Mouse (Mus musculus): ENCODE results near the gene Hp. TPM values are rescaled to one million over a fixed set of nuclear protein-coding genes. Genes with fewer than 3 reads are reported as not detected.
A peak's percentile ranks its signal among the peaks of the same experiment; 100 is the strongest.

The Hp gene
- 0.93 and 1.2 TPM in 2 replicates for polyA plus RNA-seq (2016; fragmentation: Nextera tagmentation; extraction: Ambion mirVana)

DNA sequence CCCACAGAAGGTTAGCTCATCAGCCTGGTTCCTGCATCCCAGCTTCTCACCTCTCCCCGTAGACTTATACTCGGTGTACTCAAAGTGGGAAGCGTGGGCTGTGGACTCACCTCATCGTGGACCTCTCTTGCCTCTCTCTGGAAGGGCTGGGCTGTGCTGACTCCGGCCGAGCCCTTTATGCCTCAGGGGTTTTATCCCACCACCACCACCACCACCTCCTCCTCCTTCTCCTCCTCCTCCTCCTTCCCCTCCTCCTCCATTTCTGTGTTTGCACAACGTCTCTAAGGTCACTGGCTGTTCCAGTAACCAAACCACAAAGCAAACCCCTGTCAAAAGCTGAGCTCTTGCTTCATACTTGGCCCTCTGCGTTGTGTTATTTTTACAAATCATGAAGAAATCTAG is at the start of gene Hp:
Gene Hp, minus strand, starts transcription at position 273 of the 402 bp plus-strand sequence.
- Histone ChIP-seq H3K4me1 (replicated peaks) (no peaks in the 10 kb centered on the region), H3K9me3 (no peaks in the 10 kb centered on the region), H3K36me3 (0 out of 2 replicates have a peak, but pooled peaks cover 5% of the 10 kb centered on the region), H3K4me3 (no peak within 1 kb of the TSS), H3K27me3 (ENCODE audit: insufficient read depth, poor library complexity, severe bottlenecking) (no peaks in the 10 kb centered on the region), H3K27ac (no peak within 1 kb of the TSS)
- no peak for DNase-seq (ENCODE audit: low spot score)
- 78% methylated on average over 8 of the region's 8 CpGs for WGBS

DNA sequence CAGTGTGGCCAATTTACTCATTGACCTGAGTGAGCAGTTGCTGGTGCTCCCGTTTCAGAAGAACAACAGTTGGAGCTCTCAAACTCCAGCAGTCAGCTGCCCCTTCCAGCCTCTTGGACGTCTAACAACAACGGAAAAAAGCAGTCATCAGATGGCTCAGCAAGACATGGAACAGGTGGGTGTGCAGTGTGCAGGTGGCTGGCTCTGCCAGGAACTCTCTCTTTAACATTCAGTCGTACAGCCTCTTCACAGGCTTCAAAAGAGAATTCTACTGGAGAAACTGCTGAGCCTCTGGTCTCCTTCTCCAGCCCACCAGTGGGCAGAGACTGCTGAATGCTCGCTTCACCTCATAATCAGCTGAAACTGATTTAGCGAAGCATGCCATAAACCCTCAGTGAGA is 49.7 kb upstream of the Hp start:
- 80% methylated on average over 6 of the region's 6 CpGs for WGBS
- no peaks in the 10 kb centered on the region for H3K4me1 ChIP-seq (replicated peaks)
- no peaks in the 10 kb centered on the region for H3K36me3 ChIP-seq
- H3K4me3 ChIP-seq: no peak overlapping the region
- no peaks in the 10 kb centered on the region for H3K9me3 ChIP-seq
- H3K27ac ChIP-seq: no peak overlapping the region
- H3K27me3 ChIP-seq (ENCODE audit: insufficient read depth, poor library complexity, severe bottlenecking): no peaks in the 10 kb centered on the region
- no peak for DNase-seq (ENCODE audit: low spot score)

DNA sequence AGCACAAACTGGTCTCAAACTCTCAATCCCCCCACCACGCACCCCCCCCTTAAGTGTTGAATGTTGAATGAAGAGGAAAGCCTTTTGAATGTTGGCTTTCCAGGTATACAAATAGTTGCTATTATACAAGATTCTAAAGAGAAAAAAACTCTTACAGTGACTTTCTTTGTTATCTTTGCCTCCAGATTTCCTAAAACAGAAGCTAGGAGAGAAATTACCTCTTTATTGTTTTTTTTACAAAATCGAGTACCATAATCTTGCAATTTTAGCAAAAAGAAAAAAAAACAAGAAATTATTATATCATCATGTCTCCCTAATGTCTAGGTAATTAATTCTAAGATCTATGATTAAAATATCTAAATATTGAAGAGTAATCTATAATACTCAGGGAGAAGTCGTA is 36.6 kb upstream of the Hp start:
- 86% methylated on average over 3 of the region's 3 CpGs for WGBS
- H3K4me1 ChIP-seq (replicated peaks): no peaks in the 10 kb centered on the region

DNA sequence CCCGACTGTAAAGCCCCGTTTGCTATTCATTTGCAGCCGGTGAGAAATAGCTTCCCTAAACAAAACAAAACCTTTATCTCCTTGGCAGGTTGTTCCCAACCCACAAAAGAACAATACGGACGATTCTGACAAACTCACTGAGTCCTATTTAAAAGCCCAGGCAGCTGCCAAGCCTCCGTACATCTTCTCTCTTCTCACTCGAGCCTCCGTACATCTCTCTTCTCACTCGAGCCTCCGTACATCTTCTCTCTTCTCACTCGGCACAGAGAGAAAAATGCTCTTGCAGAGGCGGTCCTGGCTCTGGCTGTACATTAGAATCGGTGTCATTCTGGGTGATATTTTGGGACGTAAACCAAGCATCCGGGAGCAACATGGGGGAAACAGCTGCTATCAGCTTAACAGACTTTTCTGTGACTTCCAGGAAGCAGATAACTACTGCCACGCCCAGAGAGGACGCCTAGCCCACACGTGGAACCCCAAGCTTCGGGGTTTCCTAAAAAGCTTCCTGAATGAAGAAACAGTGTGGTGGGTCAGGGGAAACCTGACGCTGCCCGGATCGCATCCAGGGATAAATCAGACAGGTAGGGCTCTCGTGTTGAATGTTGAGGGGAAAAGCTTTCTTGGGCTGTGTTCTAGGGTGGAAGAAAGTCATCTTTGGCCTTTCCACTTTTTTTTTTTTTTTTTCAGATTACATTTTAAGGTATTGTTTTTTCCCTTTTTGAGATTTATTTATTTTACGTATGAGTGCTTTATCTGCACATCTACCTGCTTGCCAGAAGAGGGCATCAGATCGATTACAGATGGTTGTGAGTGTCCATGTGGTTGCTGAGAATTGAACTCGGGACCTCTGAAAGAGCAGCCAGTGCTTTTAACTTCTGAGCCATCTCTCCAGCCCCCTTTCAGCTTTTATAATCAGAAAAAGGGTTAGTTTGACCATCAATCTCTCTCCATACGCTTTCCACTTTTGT is 35.6 kb upstream of the Hp start, which contains the start of gene Pkd1l3:
Gene Pkd1l3, plus strand, starts transcription at position 275 of the 968 bp plus-strand sequence.
- Histone ChIP-seq H3K4me1 (replicated peaks) (peaks cover 2% of the 10 kb centered on the region; the same call in 1 of the 2 replicates), H3K27me3 (ENCODE audit: insufficient read depth, poor library complexity, severe bottlenecking) (no peaks in the 10 kb centered on the region), H3K36me3 (no peaks in the 10 kb centered on the region), H3K4me3 (no peak within 1 kb of the TSS), H3K27ac (no peak within 1 kb of the TSS), H3K9me3 (peaks cover under 1% of the 10 kb centered on the region; the same call in 1 of the 2 replicates)
- 62% methylated on average over 27 of the region's 27 CpGs for WGBS
- no peak for DNase-seq (ENCODE audit: low spot score)

More for the DNA sequence above, 36.6 kb upstream of the Hp start:
- no peak for DNase-seq (ENCODE audit: low spot score)
- Histone ChIP-seq H3K4me3 (no peak overlapping the region), H3K27ac (no peak overlapping the region), H3K9me3 (peaks cover 4% of the 10 kb centered on the region; the same call in 1 of the 2 replicates), H3K27me3 (ENCODE audit: insufficient read depth, poor library complexity, severe bottlenecking) (no peaks in the 10 kb centered on the region), H3K36me3 (no peaks in the 10 kb centered on the region)

DNA sequence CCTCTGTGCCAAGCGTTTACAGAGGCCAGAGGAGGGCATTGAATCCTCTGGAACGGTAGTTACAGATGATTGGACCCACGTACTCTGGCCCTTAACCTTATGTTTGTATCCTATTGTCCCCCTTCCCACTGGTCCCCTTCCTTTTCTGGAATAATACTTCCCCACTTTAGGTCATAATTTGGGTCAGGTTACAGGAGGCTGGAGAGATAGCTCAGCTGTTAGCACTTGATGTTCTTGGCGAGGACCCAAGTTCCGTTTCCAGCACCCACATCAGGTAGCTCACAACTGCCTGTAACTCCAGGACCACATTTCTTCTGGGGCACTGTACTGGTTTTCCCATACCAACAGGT is 30.2 kb upstream of the Hp start:
- H3K4me1 ChIP-seq (replicated peaks): peaks cover 19% of the 10 kb centered on the region
- WGBS: 29% methylated on average over 5 of the region's 5 CpGs
- no peak for DNase-seq (ENCODE audit: low spot score)

DNA sequence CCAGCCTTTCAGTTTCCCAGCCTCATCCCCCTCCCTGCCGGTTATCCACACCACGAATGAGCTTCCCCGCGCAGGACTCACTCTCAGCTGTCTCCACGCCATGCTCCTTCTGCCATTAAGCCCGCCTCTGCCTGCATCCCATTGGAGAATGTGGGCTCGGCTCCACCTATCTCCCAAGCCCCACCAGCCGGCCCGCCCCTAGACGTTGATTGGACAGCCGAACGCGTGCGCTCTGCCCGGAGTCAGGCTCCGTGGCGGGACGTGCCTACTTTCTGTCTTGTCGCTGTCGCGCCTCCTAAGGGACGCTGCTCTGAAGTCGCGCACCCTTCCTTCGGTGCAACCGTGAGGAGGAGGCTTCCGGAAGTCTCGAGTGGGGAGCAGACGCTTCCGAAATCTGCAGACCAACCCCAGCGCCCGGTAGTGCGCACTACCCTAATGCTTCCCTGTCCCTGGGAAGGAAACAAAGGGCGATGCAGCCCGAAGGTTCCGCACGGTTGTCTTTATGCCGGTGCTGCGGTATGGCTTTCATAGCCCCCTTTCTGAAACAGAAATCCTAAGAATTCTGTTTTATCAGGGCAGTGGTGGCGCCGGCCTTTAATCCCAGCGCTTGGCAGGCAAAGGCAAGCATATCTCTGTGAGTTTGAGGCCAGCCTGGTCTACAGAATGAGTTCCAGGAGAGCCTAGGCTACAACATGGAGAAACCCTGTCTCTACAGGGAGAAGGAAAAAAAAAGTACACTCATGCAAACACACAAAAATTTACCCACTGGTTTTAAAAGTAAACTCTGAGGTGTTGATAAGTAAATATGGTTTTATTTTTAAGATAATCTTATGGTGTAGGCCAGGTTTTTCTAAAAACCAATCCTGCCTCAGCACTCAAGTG is 29.5 kb upstream of the Hp start, which contains the start of gene Dhodh:
Gene Dhodh, minus strand, starts transcription at position 403 of the 882 bp plus-strand sequence.
- H3K4me3 ChIP-seq: peak within 1 kb of the TSS; percentile 69
- H3K36me3 ChIP-seq: peaks cover 26% of the 10 kb centered on the region
- H3K27ac ChIP-seq: peak within 1 kb of the TSS; percentile 91
- H3K4me1 ChIP-seq (replicated peaks): peaks cover 19% of the 10 kb centered on the region
- WGBS: under 1% methylated on average over 42 of the region's 42 CpGs
- DNase-seq (ENCODE audit: low spot score): peak; percentile 97
- H3K27me3 ChIP-seq (ENCODE audit: insufficient read depth, poor library complexity, severe bottlenecking): no peaks in the 10 kb centered on the region
- no peaks in the 10 kb centered on the region for H3K9me3 ChIP-seq

More for the DNA sequence above, 30.2 kb upstream of the Hp start:
- H3K27ac ChIP-seq: peak overlapping the region; percentile 91
- no peaks in the 10 kb centered on the region for H3K27me3 ChIP-seq (ENCODE audit: insufficient read depth, poor library complexity, severe bottlenecking)
- H3K4me3 ChIP-seq: peak overlapping the region; percentile 69
- H3K9me3 ChIP-seq: no peaks in the 10 kb centered on the region
- peaks cover 20% of the 10 kb centered on the region for H3K36me3 ChIP-seq

DNA sequence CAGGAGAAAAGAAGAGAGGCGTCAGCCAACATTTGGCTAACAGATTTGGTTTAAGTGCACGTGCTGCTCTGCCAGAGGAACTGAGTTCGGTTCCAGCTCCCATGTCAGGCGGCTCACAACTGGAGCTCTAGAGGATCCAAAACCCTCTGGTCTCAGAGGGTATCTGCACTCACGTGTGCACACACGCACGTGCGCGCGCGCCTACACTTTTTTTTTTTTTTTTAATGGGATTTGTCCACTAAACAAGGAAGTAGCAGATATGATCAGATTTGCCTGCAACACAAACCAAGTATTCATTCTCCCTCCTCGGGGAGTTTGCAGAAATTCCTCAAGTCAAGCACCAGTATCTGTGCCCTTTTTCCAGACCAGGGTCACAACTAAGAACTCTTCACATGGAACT is 28.7 kb upstream of the Hp start:
- Histone ChIP-seq H3K27me3 (ENCODE audit: insufficient read depth, poor library complexity, severe bottlenecking) (no peaks in the 10 kb centered on the region), H3K9me3 (no peaks in the 10 kb centered on the region), H3K36me3 (peaks cover 34% of the 10 kb centered on the region), H3K4me1 (replicated peaks) (peaks cover 19% of the 10 kb centered on the region), H3K27ac (peak overlapping the region; percentile 91), H3K4me3 (peak overlapping the region; percentile 69)
- WGBS: 13% methylated on average over 12 of the region's 12 CpGs
- no peak for DNase-seq (ENCODE audit: low spot score)

DNA sequence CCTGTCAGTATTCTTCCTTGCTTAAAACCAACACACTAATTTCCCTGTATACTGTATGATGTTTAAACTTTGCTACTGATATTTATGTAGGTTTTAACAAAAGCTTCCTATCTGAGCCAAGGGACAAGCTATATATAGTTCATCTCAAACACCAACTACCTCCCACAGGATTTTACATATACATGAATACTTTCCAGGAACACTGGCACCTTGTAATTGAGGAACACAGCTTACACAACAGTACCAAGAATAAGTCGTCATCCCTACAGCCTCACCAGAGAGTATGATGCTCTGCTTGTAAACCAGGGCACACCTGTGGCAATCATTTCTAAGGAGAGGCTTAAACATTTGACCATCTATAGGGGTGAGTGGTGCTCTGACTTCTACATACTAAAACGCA is 27.8 kb upstream of the Hp start:
- WGBS: 86% methylated on average over 2 of the region's 2 CpGs
- no peak overlapping the region for H3K4me3 ChIP-seq

DNA sequence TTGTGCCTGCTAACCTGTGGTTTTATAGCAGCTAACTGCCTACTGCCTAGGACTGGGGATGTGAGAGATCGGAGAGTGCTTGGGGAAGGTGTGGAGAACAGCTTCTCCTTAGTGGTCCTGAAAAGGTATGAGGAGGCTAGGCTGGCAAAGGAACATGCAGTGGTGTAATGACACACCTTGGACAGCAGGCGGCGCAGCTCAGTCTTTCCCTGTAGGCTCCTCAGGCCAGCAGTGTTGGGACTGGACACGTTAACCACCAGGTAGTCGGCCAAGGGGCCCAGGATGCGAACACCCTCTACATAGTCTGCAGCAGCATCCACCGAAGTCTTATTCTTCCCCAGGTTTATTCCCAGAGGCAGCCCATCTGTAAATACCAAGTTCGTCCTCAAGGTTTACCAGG is 16.9 kb upstream of the Hp start:
- Histone ChIP-seq H3K27ac (no peak overlapping the region), H3K27me3 (ENCODE audit: insufficient read depth, poor library complexity, severe bottlenecking) (no peaks in the 10 kb centered on the region), H3K36me3 (peaks cover 72% of the 10 kb centered on the region), H3K9me3 (no peaks in the 10 kb centered on the region), H3K4me3 (no peak overlapping the region), H3K4me1 (replicated peaks) (no peaks in the 10 kb centered on the region)
- WGBS: 55% methylated on average over 8 of the region's 8 CpGs
- DNase-seq (ENCODE audit: low spot score): peak; percentile 61

More for the DNA sequence above, 27.8 kb upstream of the Hp start:
- no peak for DNase-seq (ENCODE audit: low spot score)
- Histone ChIP-seq H3K4me1 (replicated peaks) (peaks cover 19% of the 10 kb centered on the region), H3K27me3 (ENCODE audit: insufficient read depth, poor library complexity, severe bottlenecking) (no peaks in the 10 kb centered on the region), H3K27ac (no peak overlapping the region), H3K36me3 (peaks cover 44% of the 10 kb centered on the region), H3K9me3 (no peaks in the 10 kb centered on the region)

DNA sequence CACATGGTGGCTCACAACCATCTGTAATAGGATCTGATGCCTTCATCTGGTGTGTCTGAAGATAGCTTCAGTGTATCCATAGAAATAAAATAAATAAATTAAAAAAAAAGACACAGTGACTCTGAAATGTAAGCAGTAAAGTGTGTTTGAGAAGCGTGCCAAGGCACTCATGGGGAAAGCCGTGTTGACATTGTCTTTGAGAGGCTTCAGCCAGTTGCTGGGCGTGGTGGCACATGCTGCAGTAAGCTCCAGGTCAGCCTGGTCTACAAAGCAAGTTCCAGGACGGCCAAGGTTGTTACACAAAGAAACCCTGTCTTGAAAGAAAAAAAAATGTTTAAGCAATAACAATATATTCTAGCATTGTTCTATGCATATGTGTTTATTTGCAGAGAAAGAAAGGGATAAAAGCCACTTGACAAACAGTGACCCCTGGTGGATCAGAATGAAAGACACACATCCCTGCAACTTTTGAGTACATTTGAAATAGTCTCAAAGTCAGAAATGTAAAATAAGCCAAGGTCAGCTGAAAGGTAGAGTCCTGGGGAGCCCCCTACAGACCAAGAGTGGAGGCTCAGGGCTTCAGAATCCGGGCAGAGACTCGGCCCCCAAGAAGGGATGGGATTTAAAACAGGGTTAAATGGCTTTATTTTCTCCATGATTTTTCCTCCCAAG is 14.3 kb upstream of the Hp start:
- WGBS: 82% methylated on average over 6 of the region's 6 CpGs
- no peaks in the 10 kb centered on the region for H3K4me1 ChIP-seq (replicated peaks)
- H3K9me3 ChIP-seq: no peaks in the 10 kb centered on the region
- no peak overlapping the region for H3K4me3 ChIP-seq
- no peak for DNase-seq (ENCODE audit: low spot score)
- peaks cover 51% of the 10 kb centered on the region for H3K36me3 ChIP-seq
- no peaks in the 10 kb centered on the region for H3K27me3 ChIP-seq (ENCODE audit: insufficient read depth, poor library complexity, severe bottlenecking)
- no peak overlapping the region for H3K27ac ChIP-seq

DNA sequence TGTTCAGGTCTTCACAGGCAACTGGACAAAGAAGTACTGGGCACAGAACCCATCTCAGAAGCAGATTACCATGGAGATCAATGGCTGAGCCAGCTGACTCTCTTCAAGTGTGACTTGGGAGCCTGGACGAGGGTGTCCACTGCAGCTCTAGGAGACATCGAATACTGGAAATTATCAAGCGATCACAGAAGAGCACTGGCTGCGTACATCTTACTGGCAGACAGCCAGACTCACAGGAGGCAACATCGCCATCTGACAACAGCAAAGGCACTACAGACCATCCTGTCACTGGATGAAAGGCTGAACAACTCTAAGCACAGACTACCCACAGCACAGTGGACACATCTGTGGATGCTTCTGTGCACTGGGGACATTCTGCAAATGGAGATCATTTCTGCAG is 13.2 kb upstream of the Hp start:
- no peak for DNase-seq (ENCODE audit: low spot score)
- Histone ChIP-seq H3K9me3 (no peaks in the 10 kb centered on the region), H3K27me3 (ENCODE audit: insufficient read depth, poor library complexity, severe bottlenecking) (no peaks in the 10 kb centered on the region), H3K27ac (no peak overlapping the region), H3K4me3 (no peak overlapping the region), H3K4me1 (replicated peaks) (no peaks in the 10 kb centered on the region), H3K36me3 (peaks cover 51% of the 10 kb centered on the region)
- WGBS: 95% methylated on average over 5 of the region's 5 CpGs

DNA sequence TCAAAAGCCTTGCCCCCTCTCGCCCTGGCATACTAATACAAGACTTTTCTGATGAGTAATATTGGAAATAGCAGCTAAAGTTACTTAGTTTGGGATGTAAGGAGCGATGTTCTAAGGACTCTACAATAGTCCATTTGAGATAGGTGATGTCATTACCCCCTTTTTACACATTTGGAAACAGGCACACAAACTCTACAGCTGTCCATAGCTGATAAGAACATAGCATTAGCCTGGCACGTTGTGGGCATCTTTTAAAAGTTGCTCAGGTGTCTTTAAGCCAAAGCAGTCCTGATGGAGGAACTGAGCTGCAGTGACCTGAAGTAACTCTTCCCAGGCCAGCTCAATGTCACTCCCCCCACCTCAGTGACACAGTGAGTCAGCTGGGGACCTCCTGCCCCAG is 12.4 kb upstream of the Hp start:
- Histone ChIP-seq H3K27me3 (ENCODE audit: insufficient read depth, poor library complexity, severe bottlenecking) (no peaks in the 10 kb centered on the region), H3K27ac (no peak overlapping the region), H3K4me3 (no peak overlapping the region), H3K4me1 (replicated peaks) (no peaks in the 10 kb centered on the region), H3K36me3 (peaks cover 43% of the 10 kb centered on the region), H3K9me3 (no peaks in the 10 kb centered on the region)
- 79% methylated on average over 3 of the region's 3 CpGs for WGBS
- no peak for DNase-seq (ENCODE audit: low spot score)
